Mouse (Mus musculus) bone marrow, adult 2 months (tissue): ENCODE data around the gene Itsn1. TPM values are rescaled to one million over a fixed set of nuclear protein-coding genes. Genes with fewer than 3 reads are reported as not detected.

ENCODE experiments used
- H3K27ac ChIP-seq: fragments of 200-500 bp; 2 replicates; pipeline ENCODE4 v1.5.1; 2012; ENCODE audit warnings: low read depth, mild to moderate bottlenecking, control low read depth, inconsistent platforms, low read length; ENCODE audit not compliant: control insufficient read depth, poor library complexity, insufficient read depth
- H3K4me1 ChIP-seq: fragments of 200-500 bp; 2 replicates; pipeline ENCODE4 v1.6.1; 2011; ENCODE audit warnings: low read length; ENCODE audit not compliant: control insufficient read depth, insufficient read depth
- H3K4me3 ChIP-seq: fragments of 200-500 bp; replicated peaks from 2 replicates; pipeline ENCODE3; 2011; ENCODE audit warnings: mild to moderate bottlenecking, low read depth, low read length, control low read depth; ENCODE audit not compliant: control insufficient read depth
- CTCF ChIP-seq: fragments of 200-500 bp; IDR thresholded peaks from 2 replicates; pipeline ENCODE4 v1.5.1; 2011; ENCODE audit warnings: low read length, control low read depth; ENCODE audit not compliant: control insufficient read depth, insufficient read depth
- POLR2A ChIP-seq: fragments of 200-500 bp; IDR thresholded peaks from 2 replicates; pipeline ENCODE4 v1.6.1; 2011; ENCODE audit warnings: low read depth, mild to moderate bottlenecking, control low read depth, low read length, borderline replicate concordance; ENCODE audit not compliant: control insufficient read depth
- WGBS: fragments of 180-500 bp; shearing (Covaris S2); methylation state at CpG from one replicate; pipeline ENCODE4 v1.1.7; 2018; 5-methylcytosine and 5-hydroxymethylcytosine counted together
- polyA plus RNA-seq: library from polyadenylated mRNA; stranded (reverse); fragments of >200 nt; gene quantifications from 2 replicates; pipeline ENCODE4 v1.2.4, GENCODE M21; 2011; ENCODE audit warnings: low replicate concordance; ENCODE audit not compliant: missing spikeins, insufficient read depth, insufficient read length

The Itsn1 gene
- polyA plus RNA-seq, 1 experiment, result 158 TPM

DNA sequence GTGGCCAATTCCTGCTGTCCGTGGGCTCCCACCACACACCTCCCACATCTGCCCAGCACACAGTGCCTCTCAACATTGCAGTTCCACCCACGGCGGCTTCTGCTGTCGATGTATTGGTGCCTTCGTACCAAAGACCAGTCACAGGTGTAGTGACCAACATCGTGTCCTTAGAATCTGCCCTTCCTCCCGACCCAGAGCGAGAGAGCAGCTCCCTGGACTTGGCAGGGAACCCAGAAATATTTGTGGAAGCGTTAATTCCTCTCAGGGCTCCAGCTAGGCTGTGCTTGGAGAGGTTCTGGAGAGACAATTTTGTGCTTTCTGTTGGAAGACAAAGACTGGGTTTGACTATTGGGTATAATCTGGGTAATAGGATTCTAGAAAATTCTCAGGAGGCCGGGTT is 217.2 kb downstream of the Itsn1 start:
- no peak overlapping the region for H3K27ac ChIP-seq
- H3K4me3 ChIP-seq, result no peak overlapping the region
- WGBS, result 81% methylated on average over 10 of the region's 10 CpGs
- TF ChIP-seq CTCF, result no peak
- no peak for TF ChIP-seq POLR2A
- H3K4me1 ChIP-seq, result no peaks in the 10 kb centered on the region

DNA sequence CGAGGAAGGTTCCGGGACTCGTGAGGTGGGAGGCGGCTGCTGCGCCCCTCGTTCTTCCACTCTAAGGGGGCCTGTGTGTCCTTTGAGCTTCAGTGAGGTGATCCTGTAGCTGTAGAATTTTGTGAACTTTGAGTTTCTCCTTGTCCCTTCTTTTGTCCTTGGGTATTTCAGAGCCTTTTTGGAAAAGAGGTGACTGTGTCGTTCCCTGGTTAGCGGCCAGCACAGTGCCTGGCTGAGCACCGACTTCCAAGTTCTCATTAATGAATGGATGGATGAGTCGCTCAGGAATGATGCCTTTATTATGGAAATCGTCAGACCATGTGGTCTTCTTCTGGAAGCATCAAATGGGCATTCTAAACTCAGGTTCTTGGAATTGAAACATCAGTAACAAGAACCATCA is 218.0 kb downstream of the Itsn1 start:
- H3K4me1 ChIP-seq, result no peaks in the 10 kb centered on the region
- TF ChIP-seq CTCF (no peak), POLR2A (no peak)
- no peak overlapping the region for H3K27ac ChIP-seq
- WGBS, result 86% methylated on average over 11 of the region's 11 CpGs
- H3K4me3 ChIP-seq, result no peak overlapping the region

DNA sequence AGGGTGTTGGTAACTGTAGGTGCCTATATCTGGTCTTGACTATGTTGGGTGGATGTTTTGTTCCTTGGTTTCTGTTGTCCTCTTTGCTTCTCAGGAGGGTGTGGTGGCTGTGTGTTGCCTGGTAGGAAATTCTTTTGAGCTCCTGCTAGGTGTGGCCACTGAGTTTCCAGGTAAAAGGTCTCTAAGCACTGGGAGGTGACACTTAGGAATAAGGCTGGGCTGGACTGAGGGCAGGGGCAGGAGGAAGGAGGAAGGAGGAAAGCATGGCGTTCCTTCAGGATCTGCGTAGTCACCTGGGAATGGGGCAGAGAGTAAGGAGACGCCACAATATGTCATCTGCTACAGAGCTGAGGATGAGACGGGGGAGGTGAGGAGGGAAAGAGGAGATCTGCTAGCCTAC is 224.9 kb downstream of the Itsn1 start:
- Histone ChIP-seq H3K27ac (no peak overlapping the region), H3K4me3 (no peak overlapping the region), H3K4me1 (no peaks in the 10 kb centered on the region)
- no peak for TF ChIP-seq CTCF
- no peak for TF ChIP-seq POLR2A
- 81% methylated on average over 4 of the region's 4 CpGs for WGBS

DNA sequence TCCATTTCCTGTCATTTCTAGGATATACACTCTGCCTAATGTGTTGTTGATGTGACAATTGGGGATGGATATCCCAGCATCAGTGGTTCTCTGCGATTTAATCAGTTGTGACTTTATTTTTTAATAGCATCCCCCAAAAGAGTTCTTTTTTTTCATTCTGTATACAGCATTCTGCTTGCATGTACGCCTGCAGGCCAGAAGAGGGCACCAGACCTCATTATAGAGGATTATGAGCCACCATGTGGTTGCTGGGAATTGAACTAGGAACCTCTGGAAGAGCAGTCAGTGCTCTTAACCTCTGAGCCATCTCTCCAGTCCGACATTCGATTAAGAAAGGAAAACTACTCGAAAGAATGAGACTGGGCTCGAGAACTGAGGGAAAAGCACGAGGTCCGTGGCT is 225.7 kb downstream of the Itsn1 start:
- H3K4me1 ChIP-seq, result no peaks in the 10 kb centered on the region
- H3K27ac ChIP-seq, result no peak overlapping the region
- no peak for TF ChIP-seq POLR2A
- 0 out of 2 replicates have a peak, but pooled peaks have one; percentile 4 for TF ChIP-seq CTCF
- H3K4me3 ChIP-seq, result no peak overlapping the region
- 81% methylated on average over 8 of the region's 8 CpGs for WGBS

DNA sequence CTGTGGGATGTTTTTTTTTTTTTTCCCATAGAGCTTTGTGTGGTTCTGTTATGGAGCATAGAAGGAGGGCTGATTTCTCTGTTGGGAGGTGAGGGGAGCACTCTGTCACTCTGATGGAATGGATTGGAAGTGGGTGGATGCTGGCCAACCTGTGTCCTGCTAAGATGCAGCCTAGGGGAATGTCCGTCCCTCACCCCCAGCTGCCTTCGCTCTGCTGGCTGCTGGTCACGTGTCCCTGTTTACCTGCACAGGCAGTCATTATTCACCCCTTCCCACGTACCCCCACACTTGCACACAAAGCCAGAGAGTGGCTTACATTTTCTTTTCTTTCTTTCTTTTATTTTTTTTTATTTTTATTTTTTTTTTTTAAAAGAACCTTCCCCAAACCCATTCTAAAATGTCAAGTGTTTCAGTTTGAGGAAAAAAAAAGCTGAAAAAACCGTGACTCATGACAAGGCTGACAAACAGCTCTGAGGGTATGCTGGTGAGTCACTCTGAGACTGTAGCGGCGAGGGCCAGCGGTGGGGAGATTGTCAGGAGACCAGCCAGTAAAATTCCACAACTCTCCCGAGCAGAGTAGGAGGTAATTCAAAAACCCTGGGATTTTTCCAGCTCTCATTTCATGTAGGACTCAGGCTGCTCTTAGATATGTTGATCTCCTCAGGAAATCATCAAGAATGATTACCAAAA is 233.3 kb downstream of the Itsn1 start:
- H3K4me3 ChIP-seq, result no peak overlapping the region
- 31% methylated on average over 9 of the region's 9 CpGs for WGBS
- no peak overlapping the region for H3K27ac ChIP-seq
- no peaks in the 10 kb centered on the region for H3K4me1 ChIP-seq
- TF ChIP-seq CTCF, result no peak

DNA sequence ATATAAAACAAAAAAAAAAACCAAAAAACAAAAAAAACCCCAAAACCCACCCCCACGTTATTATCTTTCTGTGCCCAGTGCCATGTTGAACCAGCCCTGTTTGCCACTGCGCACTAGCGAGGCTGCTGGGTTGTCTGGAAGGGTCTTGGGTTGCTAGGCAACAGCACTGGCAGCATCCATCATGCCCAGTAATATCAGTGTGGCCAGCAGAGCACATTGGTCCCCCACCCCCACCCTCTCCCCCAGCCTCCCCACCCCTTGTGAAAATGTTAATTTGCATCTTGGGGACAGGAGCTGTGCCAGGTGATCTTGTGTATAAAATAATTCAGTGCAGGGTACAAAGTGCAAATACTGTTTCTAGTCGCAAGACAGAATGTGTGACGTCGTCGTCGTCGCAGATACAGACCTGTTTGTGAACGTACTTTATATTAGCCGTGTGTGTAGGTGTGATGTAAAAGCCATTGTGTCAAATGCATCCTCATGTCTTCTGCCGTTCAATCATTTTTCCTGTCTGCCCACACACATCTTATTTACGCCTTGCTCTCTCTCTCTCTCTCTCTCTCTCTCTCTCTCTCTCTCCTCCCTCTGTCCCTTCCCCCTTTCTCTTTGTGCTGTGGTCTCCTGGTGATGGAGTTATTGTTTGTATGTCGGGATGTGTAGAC is 233.9 kb downstream of the Itsn1 start:
- Histone ChIP-seq H3K27ac (no peak overlapping the region), H3K4me1 (no peaks in the 10 kb centered on the region), H3K4me3 (no peak overlapping the region)
- WGBS, result 74% methylated on average over 14 of the region's 14 CpGs
- no peak for TF ChIP-seq POLR2A
- no peak for TF ChIP-seq CTCF

DNA sequence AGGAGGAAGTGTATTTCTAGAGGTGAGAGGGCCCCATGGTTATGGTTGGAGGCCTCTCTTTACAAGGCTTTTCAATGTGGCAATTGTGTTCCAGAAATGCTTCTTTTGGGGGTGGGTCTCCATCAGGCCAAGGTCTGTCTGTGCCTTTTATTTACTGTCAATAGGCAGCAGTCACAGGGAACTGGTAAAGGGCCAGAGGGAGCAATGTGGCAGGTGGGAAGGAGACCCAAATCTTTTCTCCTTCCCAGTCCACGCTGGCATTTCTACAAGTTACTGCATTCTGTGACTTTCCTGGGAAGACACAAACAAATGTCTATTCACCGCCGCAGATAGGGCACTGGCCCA is 234.4 kb downstream of the Itsn1 start:
- H3K27ac ChIP-seq, result no peak overlapping the region
- H3K4me1 ChIP-seq, result no peaks in the 10 kb centered on the region
- WGBS, result 90% methylated on average over 3 of the region's 3 CpGs
- no peak overlapping the region for H3K4me3 ChIP-seq
- no peak for TF ChIP-seq CTCF

DNA sequence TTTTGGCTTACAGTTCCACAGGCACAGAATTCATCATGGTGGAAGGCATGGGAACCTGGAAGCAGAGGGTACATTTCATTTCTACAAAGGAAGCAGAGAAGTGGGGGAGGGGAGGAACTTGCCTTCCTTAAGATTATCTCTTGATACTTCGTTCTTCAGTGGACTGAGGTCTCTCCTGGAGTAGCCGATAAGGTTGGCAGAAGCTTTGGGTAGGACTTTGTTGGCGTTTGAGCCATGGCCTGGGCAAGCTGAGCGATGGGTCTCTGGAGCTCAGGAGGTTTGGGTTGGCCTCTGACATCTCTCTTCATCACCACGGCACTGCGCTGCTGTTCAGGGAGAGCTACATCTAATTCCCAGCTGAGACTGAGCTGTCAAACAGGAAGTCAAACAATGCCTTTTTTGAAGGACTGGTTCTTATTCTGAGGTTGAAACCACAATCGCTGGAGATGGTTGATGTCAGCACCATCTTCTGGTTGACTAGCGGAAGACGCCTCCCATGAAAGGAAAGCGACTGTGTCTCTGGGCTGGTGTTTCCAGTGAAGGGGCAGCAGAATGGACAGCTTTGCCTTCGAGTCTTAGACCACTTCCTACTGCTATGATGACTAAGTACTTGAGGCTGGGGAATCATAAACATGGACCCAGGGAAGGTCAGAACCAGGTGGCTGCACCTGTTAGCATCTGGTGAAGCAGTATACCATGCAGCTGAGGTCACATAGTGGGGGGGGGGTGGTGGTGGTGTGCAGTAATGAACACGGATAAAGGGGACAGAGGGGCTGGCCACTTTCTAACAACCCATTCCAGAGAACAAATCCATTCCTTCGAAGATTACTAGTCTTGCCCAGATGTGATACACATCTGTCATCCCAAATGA is 235.5 kb downstream of the Itsn1 start:
- no peak overlapping the region for H3K27ac ChIP-seq
- no peak overlapping the region for H3K4me3 ChIP-seq
- H3K4me1 ChIP-seq, result no peaks in the 10 kb centered on the region
- TF ChIP-seq POLR2A, result no peak
- TF ChIP-seq CTCF, result no peak
- 33% methylated on average over 13 of the region's 13 CpGs for WGBS

DNA sequence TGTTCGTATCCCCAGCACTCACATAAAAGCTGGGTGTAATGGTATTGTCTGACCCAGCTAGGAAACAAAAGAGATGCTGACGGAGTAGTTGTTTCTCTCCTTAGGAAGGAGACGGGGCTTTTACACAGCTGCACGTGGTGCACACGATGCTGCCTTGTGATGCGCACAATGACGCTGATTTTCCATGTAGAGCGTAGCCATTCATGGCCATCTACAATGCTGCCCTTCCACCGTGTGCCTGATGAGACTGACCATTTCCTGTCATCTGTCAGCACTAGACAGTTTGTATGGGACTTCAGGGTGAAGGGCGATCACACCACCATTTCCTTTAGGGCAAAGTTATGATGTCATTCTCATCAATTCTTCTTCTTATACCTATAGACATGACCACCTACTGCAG is 239.6 kb downstream of the Itsn1 start:
- TF ChIP-seq POLR2A (no peak), CTCF (no peak)
- WGBS, result 64% methylated on average over 10 of the region's 10 CpGs

More for the DNA sequence above, 239.6 kb downstream of the Itsn1 start:
- Histone ChIP-seq H3K4me1 (no peaks in the 10 kb centered on the region; the same call in 1 of the 2 replicates), H3K27ac (no peak overlapping the region), H3K4me3 (no peak overlapping the region)
